Mouse (Mus musculus) heart, postnatal 36 days (tissue): ENCODE data around the gene Clstn3. TPM values are rescaled to one million over a fixed set of nuclear protein-coding genes. Genes with fewer than 3 reads are reported as not detected.
"Not testable (repeated sequence)": the region's sequence is repeated elsewhere in the genome, so short reads cannot be mapped to it uniquely, and the experiment has no call there.

Experiments
- DNase-seq, 2 experiments: peaks; one replicate each; pipeline ENCODE4 v3.0.0; 2021 to 2022
- intact Hi-C: fragments of 180-260 bp; cut with DNase I; formaldehyde crosslinking; loops from one replicate; pipeline ENCODE4 v1.15.1; 2025
- total RNA-seq, 2 experiments: library from RNA; stranded (reverse); gene quantifications; 2 replicates each; pipeline ENCODE4 v1.2.3; 2021

The Clstn3 gene
- 1 to 10 TPM in 1 of 2 experiments, under 1 TPM in 1; 0.73 to 2.1 TPM for total RNA-seq

- intact Hi-C loops = no loop called here
These were observed at the start of gene Clstn3 for GRCm38 (mm10) chr6:124464305-124465271. TSS of gene Clstn3 (minus strand) at chr6:124464794.

GRCm38 (mm10) chr6:124512355-124512836 is 47.8 kb upstream of the Clstn3 start, which contains the start of gene C1ra:
TSS of gene C1ra (plus strand) at chr6:124512405.
- DNase-seq = peak; percentile 70 to 76
- intact Hi-C loops = loop anchor here (2.0 to 5.0 kb wide), 2 partner anchors 32 to 245 kb away; partner anchors contain the start of genes Atn1 and Gm45234

More at GRCm38 (mm10) chr6:124464305-124465271, at the start of gene Clstn3:
- DNase-seq = peak; percentile 37 to 63

GRCm38 (mm10) chr6:124511936-124512335 is 47.3 kb upstream of the Clstn3 start:
- no peak for DNase-seq
- intact Hi-C loops = loop anchor here (2.0 to 5.0 kb wide), 2 partner anchors 33 to 245 kb away; partner anchors contain the start of genes Atn1 and Gm45234

- intact Hi-C loops, DNase-seq: not testable (repeated sequence)
These were observed 44.6 kb upstream of the Clstn3 start for GRCm38 (mm10) chr6:124509192-124509591.

- DNase-seq = no peak
- intact Hi-C loops = no loop called here
These were observed 43.7 kb upstream of the Clstn3 start for GRCm38 (mm10) chr6:124508292-124508691.

GRCm38 (mm10) chr6:124506991-124507390 is 42.4 kb upstream of the Clstn3 start:
- intact Hi-C loops = no loop called here
- DNase-seq = no peak

GRCm38 (mm10) chr6:124505028-124505427 is 40.4 kb upstream of the Clstn3 start:
- intact Hi-C loops = no loop called here
- no peak for DNase-seq

GRCm38 (mm10) chr6:124502021-124502420 is 37.4 kb upstream of the Clstn3 start:
- DNase-seq = no peak
- intact Hi-C loops = no loop called here

GRCm38 (mm10) chr6:124501473-124501872 is 36.9 kb upstream of the Clstn3 start:
- intact Hi-C loops = no loop called here
- no peak for DNase-seq

GRCm38 (mm10) chr6:124499914-124500566 is 35.4 kb upstream of the Clstn3 start:
- DNase-seq = no peak
- intact Hi-C loops = no loop called here

GRCm38 (mm10) chr6:124496054-124496453 is 31.5 kb upstream of the Clstn3 start:
- intact Hi-C loops = no loop called here
- DNase-seq = no peak

GRCm38 (mm10) chr6:124493886-124494285 is 29.3 kb upstream of the Clstn3 start:
- peak in 1 of 2 experiments; percentile 23 for DNase-seq
- intact Hi-C loops = loop anchor here (2.0 kb wide), 1 partner anchor 49 kb away; the partner anchor contains the start of gene C1s1

- intact Hi-C loops = loop anchor here (2.0 kb wide), 1 partner anchor 50 kb away; the partner anchor contains the start of gene C1s1
These were observed 28.4 kb upstream of the Clstn3 start, which contains the start of gene C1rl for GRCm38 (mm10) chr6:124492842-124493561. TSS of gene C1rl (plus strand) at chr6:124493113.

GRCm38 (mm10) chr6:124491427-124491826 is 26.8 kb upstream of the Clstn3 start:
- intact Hi-C loops = no loop called here
- DNase-seq = no peak

More at GRCm38 (mm10) chr6:124492842-124493561, 28.4 kb upstream of the Clstn3 start, which contains the start of gene C1rl:
- DNase-seq = peak; percentile 80 to 82

GRCm38 (mm10) chr6:124488952-124489351 is 24.4 kb upstream of the Clstn3 start:
- intact Hi-C loops = no loop called here
- DNase-seq = no peak

GRCm38 (mm10) chr6:124487509-124487908 is 22.9 kb upstream of the Clstn3 start:
- no peak for DNase-seq
- intact Hi-C loops = no loop called here

GRCm38 (mm10) chr6:124485414-124486144 is 21.0 kb upstream of the Clstn3 start:
- DNase-seq = no peak
- intact Hi-C loops = no loop called here

- DNase-seq = no peak
- intact Hi-C loops = loop anchor here (5.0 kb wide), 1 partner anchor 272 kb away; the partner anchor contains the start of genes Atn1 and Gm45234
These were observed 20.3 kb upstream of the Clstn3 start for GRCm38 (mm10) chr6:124484851-124485250.

- intact Hi-C loops = loop anchor here (5.0 kb wide), 1 partner anchor 273 kb away; the partner anchor contains the start of genes Atn1 and Gm45234
- not testable (repeated sequence) for DNase-seq
These were observed 19.2 kb upstream of the Clstn3 start for GRCm38 (mm10) chr6:124483831-124484230.
